Mouse (Mus musculus) kidney, adult 2 months (tissue): ENCODE measurements around the gene Lhfpl3.

Source experiments
- CTCF ChIP-seq: fragments of 200-500 bp; conservative IDR thresholded peaks from 2 replicates; pipeline ENCODE4 v1.5.1; 2011; ENCODE audit warnings: low read depth, mild to moderate bottlenecking, control low read depth, low read length, moderate library complexity, mixed read lengths; ENCODE audit not compliant: insufficient read depth, insufficient read length
- POLR2A ChIP-seq: fragments of 200-500 bp; IDR thresholded peaks from one replicate; pipeline ENCODE4 v1.6.1; 2011; ENCODE audit warnings: low read depth, low read length, control low read depth

- TF ChIP-seq CTCF (no peak), POLR2A (no peak)
Measured at GRCm38 (mm10) chr5:23219655-23220054, 473.8 kb downstream of the Lhfpl3 start.
